Comparison of ENCODE assay signal across 8 mouse cellular contexts in genomic region chr2:94263530-94263937, GRCm38 (mm10).
DNase-seq lines count a peak whose midpoint lies in the region; ATAC-seq lines count a peak whose summit lies in the region.

No protein-coding gene starts in this region.

- peak overlapping the region; percentile 83 for H3K4me2 ChIP-seq in heart, embryonic 13.5 days
- H3K4me2 ChIP-seq in forebrain, embryonic 11.5 days (ENCODE audit: low read depth, low read length, severe bottlenecking), result peak overlapping the region; percentile 61
- peak overlapping the region; percentile 69 for H3K4me2 ChIP-seq in neural tube, embryonic 13.5 days

- H3K27me3 ChIP-seq in heart, embryonic 13.5 days (replicated peaks), result peaks cover 18% of the 10 kb centered on the region
- no peaks in the 10 kb centered on the region for H3K27me3 ChIP-seq in forebrain, embryonic 11.5 days (ENCODE audit: control insufficient read depth, insufficient read depth, low read length)
- H3K27me3 ChIP-seq in neural tube, embryonic 13.5 days, result no peaks in the 10 kb centered on the region

- no peak for DNase-seq in heart, adult 8-10 months (ENCODE audit: low spot score)
- DNase-seq in Muller cell, postnatal 12 days (ENCODE audit: inconsistent ontology term), result peak; percentile 28
- peak; percentile 76 for DNase-seq in forebrain, embryonic 11.5 days (ENCODE audit: low spot score)
- peak; percentile 12 to 54 for DNase-seq in kidney, postnatal 25 days
- DNase-seq in gastrocnemius, postnatal 36 days, result no peak

- H3K4me1 ChIP-seq in heart, embryonic 13.5 days, result peaks cover 52% of the 10 kb centered on the region
- peaks cover 26% of the 10 kb centered on the region for H3K4me1 ChIP-seq in forebrain, embryonic 11.5 days (replicated peaks; ENCODE audit: control insufficient read depth, insufficient read depth, low read length)
- H3K4me1 ChIP-seq in neural tube, embryonic 13.5 days (replicated peaks), result peaks cover 52% of the 10 kb centered on the region

- peak overlapping the region; percentile 87 for H3K27ac ChIP-seq in heart, embryonic 13.5 days (replicated peaks)
- H3K27ac ChIP-seq in forebrain, embryonic 11.5 days (ENCODE audit: low read depth, low read length), result peak overlapping the region; percentile 87
- H3K27ac ChIP-seq in neural tube, embryonic 13.5 days (replicated peaks), result 0 out of 2 replicates have a peak overlapping the region, but pooled peaks have one; percentile 2

- ATAC-seq in heart, embryonic 13.5 days (ENCODE audit: extremely low read depth, insufficient number of reproducible peaks, low FRiP score, low TSS enrichment), result peak; percentile 21; the same call in 1 of the 2 replicates
- no peak; the same call in 1 of the 2 replicates for ATAC-seq in forebrain, embryonic 11.5 days (replicated peaks; ENCODE audit: low FRiP score)
- ATAC-seq in neural tube, embryonic 13.5 days (ENCODE audit: low read depth), result no peak
- ATAC-seq in erythroblast, adult 5-6 weeks (replicated peaks; ENCODE audit: low FRiP score, poor library complexity, severe bottlenecking), result no peak

- 1% methylated on average over 14 of the region's 14 CpGs for WGBS in heart, embryonic 13.5 days
- WGBS in forebrain, embryonic 11.5 days, result under 1% methylated on average over 14 of the region's 14 CpGs
- WGBS in neural tube, embryonic 13.5 days, result 2% methylated on average over 14 of the region's 14 CpGs

- intact Hi-C loops in gastrocnemius, postnatal 36 days (cut with DNase I), result no loop called here

- H3K9me3 ChIP-seq in heart, embryonic 13.5 days, result no peaks in the 10 kb centered on the region
- H3K9me3 ChIP-seq in forebrain, embryonic 11.5 days (ENCODE audit: control insufficient read depth, low read length), result no peaks in the 10 kb centered on the region
- H3K9me3 ChIP-seq in neural tube, embryonic 13.5 days, result no peaks in the 10 kb centered on the region

- peak overlapping the region; percentile 50 for H3K4me3 ChIP-seq in heart, embryonic 13.5 days
- H3K4me3 ChIP-seq in forebrain, embryonic 11.5 days (ENCODE audit: low read depth, low read length), result peak overlapping the region; percentile 48
- H3K4me3 ChIP-seq in neural tube, embryonic 13.5 days, result peak overlapping the region; percentile 38

- H3K9ac ChIP-seq in heart, embryonic 13.5 days, result peak overlapping the region; percentile 71
- H3K9ac ChIP-seq in forebrain, embryonic 11.5 days (ENCODE audit: low read length), result peak overlapping the region; percentile 64
- H3K9ac ChIP-seq in neural tube, embryonic 13.5 days, result peak overlapping the region; percentile 53

- H3K36me3 ChIP-seq in heart, embryonic 13.5 days, result no peaks in the 10 kb centered on the region
- H3K36me3 ChIP-seq in forebrain, embryonic 11.5 days (ENCODE audit: control insufficient read depth, insufficient read depth, low read length), result no peaks in the 10 kb centered on the region
- H3K36me3 ChIP-seq in neural tube, embryonic 13.5 days, result no peaks in the 10 kb centered on the region

Comparison
In these comparisons a context has a peak if more than half of its experiments do, and no peak if none do; other contexts are left out.
1. H3K27ac ChIP-seq: peak in every context shown above with its lines; median percentile 87 in heart, embryonic 13.5 days; 87 in forebrain, embryonic 11.5 days; 2 in neural tube, embryonic 13.5 days.
2. DNase-seq: peak in Muller cell, postnatal 12 days (single experiment), forebrain, embryonic 11.5 days (single experiment) and kidney, postnatal 25 days (2 of 2); none in heart, adult 8-10 months (single experiment) and gastrocnemius, postnatal 36 days (0 of 2).
3. Peak in every context shown above with its lines, with median percentiles within 50 percentile points of each other: H3K4me2 ChIP-seq, H3K4me3 ChIP-seq and H3K9ac ChIP-seq.